Mouse (Mus musculus): Measurements from ENCODE around the gene Mapre1.
"Not testable (repeated sequence)": the region's sequence is repeated elsewhere in the genome, so short reads cannot be mapped to it uniquely, and the experiment has no call there.

The Mapre1 gene

DNA sequence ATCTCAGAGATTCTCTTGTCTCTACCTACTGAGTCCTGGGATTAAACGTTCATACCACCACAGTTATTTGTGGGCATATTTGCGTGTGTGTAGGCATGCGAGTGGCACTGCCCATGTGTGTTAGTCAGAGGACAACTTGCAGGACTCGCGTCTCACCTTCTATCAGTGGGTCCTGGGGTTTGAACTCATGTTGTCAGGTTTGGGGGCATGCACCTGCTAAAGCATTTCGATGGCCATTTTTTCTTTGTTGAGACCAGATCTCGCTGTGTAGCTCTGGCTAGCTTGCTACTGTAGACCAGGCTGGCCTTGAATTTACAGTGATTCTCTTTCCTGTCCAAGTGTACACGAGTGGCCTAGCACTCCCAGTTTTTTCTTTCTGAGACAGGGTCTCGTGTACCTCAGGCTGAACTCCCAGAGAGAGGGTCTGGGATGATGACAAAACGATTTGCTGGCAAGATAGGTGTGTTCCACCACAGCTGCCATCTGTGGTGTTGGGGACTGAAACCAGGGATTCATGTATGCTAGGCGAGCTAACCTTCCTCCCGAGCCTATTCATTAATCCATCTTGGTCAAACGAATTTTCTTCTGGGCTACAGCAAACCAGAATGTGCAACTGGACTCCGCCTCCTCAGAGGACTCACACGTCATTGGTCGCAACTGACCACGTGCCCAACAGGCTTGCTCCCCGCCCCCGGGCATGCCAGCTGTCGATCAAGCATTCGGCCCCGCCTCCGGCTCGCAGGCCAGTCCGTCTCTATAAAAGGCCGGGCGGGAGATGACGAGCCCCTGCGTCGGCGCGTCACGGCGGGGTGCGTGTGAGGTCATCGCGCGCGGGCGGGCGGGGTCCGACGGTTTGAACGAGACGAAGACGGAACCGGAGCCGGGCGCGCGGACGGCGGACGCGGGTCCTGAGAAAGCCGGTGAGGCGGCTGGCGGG is at the start of gene Mapre1:
Gene Mapre1, plus strand, starts transcription at position 775 of the 937 bp plus-strand sequence.
- in situ Hi-C loops (cut with MboI, MseI) = no loop called here

DNA sequence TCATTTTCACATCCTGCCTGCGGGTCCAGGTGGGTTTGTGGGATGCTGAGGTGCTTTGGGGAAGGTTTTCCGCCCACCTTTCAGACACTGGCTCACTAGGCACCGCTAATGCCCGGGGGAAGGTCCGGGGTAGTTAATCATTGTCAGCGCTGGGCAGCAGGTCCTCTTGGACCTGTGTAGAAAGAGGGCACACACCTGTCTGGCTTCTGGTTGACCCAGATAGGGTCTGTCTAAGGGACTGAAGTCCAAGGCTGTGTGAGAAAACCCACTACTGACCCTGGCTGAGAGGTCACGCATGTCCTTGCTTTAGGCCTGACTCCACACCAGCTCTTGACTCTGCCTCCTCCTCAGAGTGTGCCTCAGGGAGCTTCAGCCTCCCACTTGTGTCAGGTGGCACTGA is 47.7 kb upstream of the Mapre1 start:
- in situ Hi-C loops (cut with MboI, MseI) = not testable (repeated sequence)

DNA sequence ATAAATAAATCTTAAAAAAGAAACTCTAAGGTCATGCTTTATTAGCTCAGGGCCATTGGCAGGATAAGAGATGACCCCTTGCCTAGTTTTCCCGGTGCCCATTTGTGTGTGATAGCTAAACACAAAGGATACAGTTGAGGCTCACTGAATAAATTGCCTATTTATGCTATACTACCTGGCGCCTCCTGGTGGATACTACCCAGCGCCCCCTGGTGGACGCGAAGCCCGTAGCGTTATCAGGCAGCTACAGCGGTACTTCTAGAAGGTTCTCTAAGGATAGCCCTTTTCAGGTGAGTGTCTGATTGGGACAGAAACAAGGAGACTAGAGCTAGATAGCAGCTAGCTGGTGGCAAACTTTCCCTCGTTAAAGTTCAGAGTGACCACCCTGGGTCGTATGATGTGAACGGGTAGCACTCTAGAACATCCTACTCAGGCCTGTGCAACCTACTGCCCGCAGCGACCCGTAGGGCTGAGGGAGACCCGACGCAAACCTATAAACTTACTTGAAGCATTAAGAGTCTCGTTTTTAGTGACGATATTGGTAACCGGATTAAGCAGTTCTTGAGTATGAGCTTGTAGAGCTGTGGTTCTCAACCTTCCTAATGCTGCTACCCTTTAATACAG is 46.5 kb upstream of the Mapre1 start:
- in situ Hi-C loops (cut with MboI, MseI) = no loop called here

DNA sequence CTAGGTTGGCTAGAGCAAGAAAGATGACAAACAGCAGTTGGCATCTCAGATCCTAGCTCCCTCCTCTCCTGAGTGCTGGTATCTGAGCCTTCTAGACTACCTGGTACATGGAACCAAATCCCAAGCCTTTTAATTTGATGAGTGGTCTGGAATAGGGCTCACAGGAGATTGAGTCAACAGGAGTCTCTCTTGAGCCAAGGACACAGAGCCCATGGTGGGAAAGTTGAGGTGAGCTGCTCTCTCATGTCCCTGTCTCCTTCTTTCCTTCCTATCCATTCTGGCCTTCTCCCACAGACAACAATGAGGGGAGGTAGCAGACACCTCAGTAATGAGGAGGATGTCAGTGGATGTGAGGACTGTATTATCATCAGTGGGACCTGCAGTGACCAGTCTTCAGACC is 44.7 kb upstream of the Mapre1 start, which contains the start of gene Dnmt3c:
Gene Dnmt3c, plus strand, starts transcription at position 301 of the 400 bp plus-strand sequence.
- in situ Hi-C loops (cut with MboI, MseI) = no loop called here

DNA sequence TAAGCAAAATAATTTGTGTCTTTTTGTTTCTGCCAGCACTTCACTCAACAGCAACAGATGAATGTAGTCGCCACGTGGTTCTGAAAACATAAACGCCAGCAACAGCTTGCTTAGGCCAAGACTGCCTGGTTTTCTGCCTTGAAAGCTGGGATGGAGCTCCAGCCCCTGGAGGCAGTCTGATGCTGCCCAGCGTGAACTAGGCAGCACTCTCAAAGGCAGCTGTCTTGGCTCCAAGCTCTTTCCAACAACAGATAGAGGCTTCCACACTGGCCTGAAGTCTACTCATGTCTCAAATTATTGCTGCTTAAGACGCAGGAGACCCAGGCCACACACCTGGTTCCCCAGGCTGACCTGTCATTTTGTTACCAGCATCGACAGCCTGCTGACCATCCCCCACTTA is 37.7 kb upstream of the Mapre1 start:
- in situ Hi-C loops (cut with MboI, MseI) = no loop called here

DNA sequence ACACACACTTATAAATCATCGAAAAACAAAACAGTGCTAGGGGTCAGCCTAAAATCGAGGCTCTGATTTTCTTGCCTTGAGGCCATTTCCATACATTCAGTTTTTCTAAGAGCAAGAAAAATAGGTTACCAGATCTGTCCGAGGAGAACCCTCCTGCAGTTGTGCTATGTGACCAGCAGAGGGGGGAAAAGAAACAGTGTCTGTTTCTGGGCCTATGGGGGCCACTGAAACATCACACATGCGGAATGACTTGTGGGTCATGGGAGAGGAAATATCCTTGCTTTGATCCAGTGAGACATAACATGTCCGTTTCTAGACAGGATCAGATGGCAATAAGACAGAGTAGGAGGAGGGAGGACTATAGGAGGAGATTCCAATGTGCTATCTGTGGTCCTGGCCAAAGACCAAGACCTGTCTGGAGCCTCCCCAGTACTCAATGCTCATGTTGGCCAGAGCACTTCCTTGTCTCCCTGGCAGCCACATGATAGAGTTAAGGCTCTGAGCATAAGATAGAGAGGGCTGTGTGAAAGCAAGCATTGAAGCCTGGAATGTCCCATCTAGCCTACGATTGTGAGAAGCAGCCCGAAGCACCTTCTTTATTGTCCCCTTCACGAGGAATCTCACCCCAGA is 30.3 kb upstream of the Mapre1 start:
- in situ Hi-C loops (cut with MboI, MseI) = no loop called here

DNA sequence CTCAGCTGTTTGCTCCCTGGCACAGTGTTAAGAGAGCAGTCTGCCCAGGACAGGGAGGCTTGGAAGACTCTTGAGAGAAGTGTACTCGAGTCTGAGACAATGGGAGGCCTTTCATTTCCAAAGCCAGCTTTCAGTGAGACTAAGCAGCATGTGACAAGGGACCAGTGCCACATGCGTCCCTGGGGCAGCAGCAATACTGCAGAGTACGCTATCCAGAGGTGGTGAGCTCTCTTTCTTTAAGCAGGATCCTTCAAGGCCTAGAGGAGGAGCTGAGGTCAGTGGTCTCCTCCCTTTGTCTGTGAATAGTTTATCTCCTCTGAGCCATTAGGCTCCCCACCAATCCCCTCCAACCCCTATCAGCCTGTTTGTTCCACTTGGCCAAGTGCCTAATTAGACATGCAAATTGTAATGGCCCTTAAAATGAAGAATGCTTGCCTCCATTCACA is 28.4 kb upstream of the Mapre1 start:
- in situ Hi-C loops (cut with MboI, MseI) = no loop called here

DNA sequence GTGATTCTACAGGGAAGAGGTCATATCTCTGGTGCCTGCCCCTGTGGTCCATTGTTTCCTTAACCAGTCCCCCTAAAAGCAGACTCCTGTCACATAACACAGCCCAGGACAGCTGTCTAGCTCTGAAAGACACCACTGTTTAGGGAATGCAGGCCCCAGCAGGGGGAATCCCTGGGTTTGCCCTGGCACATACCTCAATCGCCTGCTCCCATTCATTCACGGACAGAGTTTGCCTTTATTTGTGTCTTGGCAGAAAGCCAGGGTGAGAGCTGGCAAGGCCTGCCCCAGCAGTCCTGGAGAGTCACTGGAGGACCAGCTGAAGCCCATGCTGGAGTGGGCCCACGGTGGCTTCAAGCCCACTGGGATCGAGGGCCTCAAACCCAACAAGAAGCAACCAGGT is 27.8 kb upstream of the Mapre1 start:
- in situ Hi-C loops (cut with MboI, MseI) = no loop called here

DNA sequence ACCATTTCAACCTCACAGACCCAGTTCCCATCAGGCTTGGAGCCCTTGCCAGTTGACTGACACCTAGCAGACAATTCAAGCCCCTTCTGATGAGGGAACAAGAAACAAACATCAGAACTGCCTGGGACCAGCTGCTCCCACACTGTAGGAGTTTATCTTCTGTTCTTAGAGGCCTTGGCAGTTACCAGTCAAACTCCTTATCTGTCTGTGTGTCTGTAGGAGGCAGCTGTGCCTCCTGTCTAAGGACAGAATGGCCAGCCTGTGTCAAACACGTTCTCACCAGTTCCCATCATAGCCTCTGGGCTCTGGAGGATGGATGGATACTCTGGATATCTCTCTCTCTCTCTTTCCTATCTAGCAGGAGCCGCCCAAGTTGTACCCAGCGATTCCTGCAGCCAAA is 23.2 kb upstream of the Mapre1 start:
- in situ Hi-C loops (cut with MboI, MseI) = not testable (repeated sequence)

DNA sequence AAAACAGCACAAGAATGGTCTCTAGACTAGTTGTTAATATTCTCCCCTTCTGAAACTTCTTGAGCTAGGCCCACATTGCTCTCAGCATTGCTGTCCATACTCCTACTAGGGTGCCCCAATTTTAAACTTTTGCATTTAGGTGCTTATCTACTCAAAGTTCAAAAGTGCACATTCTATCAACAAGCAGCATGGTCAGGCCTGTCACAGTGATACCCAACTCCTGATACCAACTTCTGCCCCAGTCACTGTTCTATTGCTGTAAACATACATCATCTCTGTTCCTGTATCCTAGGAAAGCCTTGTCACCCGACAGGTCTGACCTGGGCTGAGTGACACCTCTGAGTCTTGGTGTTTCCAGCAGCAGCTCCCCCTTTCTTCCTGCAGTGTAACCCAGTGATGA is 18.0 kb upstream of the Mapre1 start:
- in situ Hi-C loops (cut with MboI, MseI) = no loop called here

DNA sequence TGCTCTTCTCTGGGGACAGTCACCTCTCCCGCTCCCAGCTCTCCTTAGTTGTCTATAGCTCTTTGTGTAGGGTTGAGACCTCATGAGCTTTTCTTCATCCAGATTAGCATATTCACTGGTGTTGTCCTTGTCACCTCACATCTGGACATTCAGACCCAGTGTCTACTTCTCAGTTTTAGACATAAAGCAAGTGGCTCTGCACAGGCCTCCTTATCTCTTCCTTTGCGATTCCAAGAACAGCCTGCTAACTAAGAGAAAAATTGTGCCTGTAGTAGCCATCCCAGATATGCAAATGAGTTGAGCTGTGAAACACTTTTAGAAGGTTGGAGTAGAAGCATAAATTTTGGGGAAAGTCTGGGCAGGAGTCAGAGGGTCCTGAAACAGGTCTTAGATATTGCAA is 16.6 kb upstream of the Mapre1 start:
- in situ Hi-C loops (cut with MboI, MseI) = no loop called here

DNA sequence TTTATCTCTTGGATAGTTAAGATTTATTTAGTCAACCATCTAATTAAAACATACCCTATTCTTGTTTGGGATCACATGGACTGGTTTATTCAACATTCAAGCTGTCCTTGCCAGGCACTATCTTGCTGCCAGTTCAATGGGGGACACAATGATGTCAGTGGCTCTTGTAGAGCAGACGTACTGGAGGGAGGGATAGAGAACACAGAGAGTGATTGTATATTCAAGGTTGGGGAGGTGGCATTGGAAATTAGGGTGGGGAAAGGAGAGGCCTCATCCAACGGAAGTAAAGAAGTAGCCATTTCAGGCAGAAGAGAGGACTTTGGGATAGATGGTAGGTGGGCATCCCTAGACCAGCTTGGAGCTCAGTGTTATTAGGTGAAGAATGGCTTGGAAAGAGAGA is 16.2 kb upstream of the Mapre1 start:
- in situ Hi-C loops (cut with MboI, MseI) = no loop called here

DNA sequence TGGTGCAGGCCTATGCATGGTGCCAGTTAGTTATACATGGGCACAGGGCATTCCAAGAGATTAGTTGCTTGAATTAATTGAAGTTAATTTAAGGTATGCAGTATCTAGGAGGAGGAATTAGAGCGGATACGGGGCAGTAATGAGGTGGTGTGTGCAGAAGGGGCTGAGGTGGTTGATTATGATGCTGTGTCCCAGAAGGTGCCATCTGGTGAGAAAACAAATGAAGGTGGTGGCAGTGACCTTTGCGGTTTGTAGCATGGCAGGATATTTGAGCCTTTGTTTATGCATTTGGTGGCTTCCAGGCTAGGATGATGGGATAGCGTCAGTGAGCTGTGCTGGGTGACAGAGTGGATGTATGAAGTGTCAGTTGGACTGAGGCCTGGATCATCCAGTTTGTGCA is 15.8 kb upstream of the Mapre1 start:
- in situ Hi-C loops (cut with MboI, MseI) = no loop called here

DNA sequence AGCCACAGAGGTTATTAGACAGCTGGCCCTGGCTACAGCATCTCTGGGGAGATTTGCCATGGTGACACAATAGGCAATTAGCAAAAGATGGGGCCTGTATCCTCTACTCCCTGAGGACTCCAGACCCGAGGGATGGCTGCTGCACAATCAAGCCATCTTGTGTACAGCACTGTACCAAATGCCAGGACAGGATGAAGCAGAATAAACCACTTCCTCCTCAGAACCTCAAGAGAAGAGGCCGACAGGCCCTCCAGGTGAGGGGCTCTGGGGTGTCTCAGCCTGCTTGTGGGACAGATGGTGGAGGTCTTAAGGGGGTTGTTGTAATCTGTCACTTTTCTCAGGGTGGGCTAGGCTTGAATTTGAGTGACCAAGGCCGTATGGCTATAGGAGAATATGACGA is 7.0 kb upstream of the Mapre1 start:
- in situ Hi-C loops (cut with MboI, MseI) = no loop called here

DNA sequence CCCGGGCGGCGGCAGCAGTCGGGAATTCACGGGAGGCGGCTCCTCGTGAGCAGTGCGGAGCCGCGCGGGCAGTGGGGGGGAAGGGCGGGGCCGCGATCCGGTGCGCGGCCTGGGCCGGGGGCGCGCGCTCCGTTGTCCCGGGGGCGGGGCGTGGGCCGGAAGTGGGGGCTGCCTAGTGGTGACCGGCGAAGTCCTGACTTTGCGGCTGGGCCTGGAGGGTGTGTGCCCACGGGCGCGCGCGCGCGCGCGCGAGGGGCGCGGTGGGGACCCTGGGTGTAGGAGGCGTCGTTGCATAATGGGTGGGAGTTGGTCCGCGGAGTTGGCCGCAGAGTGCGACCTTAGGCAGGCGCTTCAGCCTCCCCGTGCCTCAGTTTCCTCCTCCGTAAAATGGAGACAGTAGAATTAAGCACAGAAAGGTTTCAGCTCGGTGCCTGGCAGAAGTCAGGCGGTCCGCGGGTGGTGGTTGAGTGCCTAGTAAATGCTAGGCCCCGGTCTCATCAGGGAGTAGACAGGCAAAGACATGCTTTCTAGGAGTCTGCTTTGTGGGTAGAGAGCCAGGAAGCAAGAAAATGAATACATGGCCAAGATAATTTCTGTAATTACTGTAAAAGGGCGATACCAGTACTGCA is 477 bp downstream of the Mapre1 start:
- in situ Hi-C loops (cut with MboI, MseI) = no loop called here

DNA sequence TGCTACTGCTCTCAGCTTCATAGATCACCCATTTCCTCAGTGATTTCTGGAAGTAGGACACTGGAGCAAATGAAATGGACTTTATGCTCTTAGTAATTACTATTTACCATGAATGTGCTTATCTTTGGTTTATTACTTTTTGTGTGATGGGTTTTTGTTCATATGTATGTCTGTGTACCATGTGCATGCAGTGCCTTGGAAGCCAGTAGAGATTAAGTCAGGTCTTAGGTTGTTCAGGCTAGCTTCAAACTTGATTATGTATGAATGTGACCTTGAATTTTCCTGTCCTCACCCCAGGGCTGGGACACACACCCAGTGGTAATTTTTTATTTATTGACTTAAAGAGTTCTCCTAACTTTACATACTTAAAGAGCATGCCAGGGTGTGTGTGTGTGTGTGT is 6.9 kb downstream of the Mapre1 start:
- in situ Hi-C loops (cut with MboI, MseI) = no loop called here

DNA sequence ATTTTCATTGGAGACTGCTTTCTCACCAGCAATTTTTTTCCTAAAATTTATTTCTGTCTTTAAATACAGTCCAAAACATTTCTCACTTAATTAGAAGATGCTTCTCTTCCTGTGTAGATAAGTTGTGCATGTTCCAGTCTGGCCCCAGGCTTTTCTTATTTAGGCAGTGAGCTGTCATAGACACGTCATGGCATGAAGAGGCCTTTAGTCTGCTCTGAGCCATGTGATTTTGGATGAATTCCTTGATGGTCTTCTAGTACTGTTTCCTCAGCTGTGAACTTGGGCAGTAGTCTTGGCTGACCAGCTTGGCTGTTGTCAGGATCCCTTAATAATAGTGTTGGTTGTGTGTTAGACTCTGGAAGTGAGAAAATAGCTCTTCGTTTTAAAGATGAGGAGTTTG is 9.3 kb downstream of the Mapre1 start:
- in situ Hi-C loops (cut with MboI, MseI) = no loop called here

DNA sequence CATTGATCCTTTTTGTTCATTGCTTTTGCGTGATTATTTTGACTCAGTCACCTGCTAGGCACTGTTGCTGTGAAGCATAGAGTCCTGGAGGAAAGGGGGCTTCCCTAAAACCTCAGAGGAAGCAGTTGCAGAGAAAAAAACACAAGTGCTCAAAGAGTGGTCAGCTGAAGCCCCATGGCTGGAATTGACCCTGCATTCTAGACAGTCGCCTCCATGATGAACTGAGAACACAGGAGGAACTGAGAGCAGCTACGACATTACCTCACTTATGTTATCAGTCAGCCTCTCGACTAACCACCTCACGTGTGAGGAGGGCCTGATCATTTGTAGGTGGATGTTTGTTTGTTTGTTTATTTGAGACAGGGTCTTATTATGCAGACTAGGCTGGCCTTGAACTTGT is 21.0 kb downstream of the Mapre1 start:
- in situ Hi-C loops (cut with MboI, MseI) = no loop called here

DNA sequence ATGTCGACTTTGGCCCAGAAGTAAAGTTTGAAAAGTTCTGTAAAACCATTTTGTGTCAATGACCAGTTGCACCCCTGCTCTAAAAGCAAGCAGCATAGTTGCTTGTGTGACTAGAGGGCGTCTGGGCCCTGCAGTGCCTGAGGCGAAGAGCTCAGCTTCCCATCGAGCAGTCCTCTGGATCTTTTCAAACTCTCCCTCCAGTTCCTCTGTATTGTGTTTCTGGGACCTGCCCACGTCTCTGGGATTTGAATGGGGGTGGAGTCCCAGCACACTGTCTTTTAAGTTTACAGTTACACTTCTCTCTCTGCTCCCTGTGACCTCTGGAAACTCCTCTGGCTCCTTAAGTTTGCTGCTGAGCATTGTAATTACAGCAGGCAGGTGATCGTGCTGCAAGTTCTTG is 26.4 kb downstream of the Mapre1 start:
- in situ Hi-C loops (cut with MboI, MseI) = no loop called here

DNA sequence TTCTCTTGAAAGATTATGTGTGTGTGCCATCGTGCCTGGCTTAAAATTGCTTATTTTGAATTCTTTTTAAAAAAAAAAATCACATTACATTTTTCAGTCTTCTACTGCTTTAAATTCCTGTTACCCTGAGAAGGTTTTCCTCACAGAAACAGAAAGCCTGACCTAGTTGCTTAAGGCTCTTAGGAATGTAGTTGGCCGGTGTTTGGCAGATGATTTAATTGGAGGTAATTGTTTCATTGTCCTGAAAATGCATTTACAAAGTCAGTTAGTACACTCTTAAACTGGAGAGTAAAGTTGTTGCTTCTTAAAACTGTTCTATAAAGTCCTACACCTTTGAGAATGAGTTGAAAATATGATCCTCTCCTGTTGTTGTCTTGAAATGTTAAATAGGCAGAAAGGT is 27.8 kb downstream of the Mapre1 start:
- in situ Hi-C loops (cut with MboI, MseI) = no loop called here

DNA sequence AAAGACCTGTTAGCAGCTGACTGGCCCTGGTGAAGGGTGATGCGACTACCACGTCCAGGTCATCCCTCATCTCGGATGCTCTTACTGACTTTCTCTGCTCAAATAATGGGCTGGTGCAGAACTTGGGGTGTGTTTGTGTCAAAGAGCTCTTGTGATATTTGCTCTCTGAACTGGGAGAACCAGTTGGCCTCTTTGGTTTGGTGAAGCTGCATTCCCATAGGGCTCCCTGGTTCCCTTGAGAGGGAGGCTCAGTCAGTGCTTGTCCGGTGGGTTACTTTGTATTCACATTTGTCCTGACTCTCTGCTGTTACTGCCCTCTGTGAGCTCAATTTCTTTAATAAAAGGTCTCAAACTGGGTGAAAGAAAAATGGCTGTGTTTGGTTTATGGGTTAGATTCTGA is 31.9 kb downstream of the Mapre1 start:
- in situ Hi-C loops (cut with MboI, MseI) = no loop called here

DNA sequence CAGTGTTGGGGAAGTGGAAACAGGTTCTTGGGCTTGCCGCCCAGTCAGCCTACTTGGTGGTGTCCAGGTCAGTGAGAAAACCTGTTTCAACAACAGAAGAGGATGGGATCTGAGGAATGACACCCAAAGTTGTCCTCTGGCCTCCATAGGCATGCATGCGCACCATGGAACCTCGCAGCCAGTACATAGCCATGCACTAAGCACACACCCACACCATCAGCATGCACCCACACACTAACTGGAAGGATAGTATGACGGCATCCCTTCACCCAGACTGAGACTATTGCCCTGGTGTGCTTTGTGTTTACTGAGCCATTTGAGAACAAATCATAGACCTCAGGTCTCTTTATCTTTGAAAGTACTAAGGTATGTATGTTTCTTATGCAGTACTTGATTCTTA is 34.4 kb downstream of the Mapre1 start:
- in situ Hi-C loops (cut with MboI, MseI) = no loop called here

Measured in regulatory T cell (primary cell).